Mouse (Mus musculus) forebrain, embryonic 14.5 days (tissue): ENCODE data around the gene Gpr33. TPM values are rescaled to one million over a fixed set of nuclear protein-coding genes. Genes with fewer than 3 reads are reported as not detected.

Experiments used
- ATAC-seq: fragments of 200-750 bp; cut with Nextera tagmentation; 2 replicates; pipeline ENCODE4 v1.8.0; 2017; ENCODE audit warnings: mild to moderate bottlenecking, moderate library complexity
- DNase-seq: peaks from one replicate; pipeline ENCODE4 v3.0.0-alpha.2; 2015; ENCODE audit warnings: low spot score
- H3K27ac ChIP-seq: fragments of 300-500 bp; sonication (generic); 2 replicates; pipeline ENCODE4 v1.5.1; 2014; ENCODE audit warnings: low read depth, mild to moderate bottlenecking, control low read depth, low read length, moderate library complexity
- H3K27me3 ChIP-seq: fragments of 300-500 bp; sonication (generic); replicated peaks from 2 replicates; pipeline ENCODE4 v1.6.1; 2014; ENCODE audit warnings: low read length, control low read depth, mixed read lengths; ENCODE audit not compliant: control insufficient read depth, insufficient read depth
- H3K36me3 ChIP-seq: fragments of 300-500 bp; sonication (generic); 2 replicates; pipeline ENCODE4 v1.6.1; 2014; ENCODE audit warnings: low read length, control low read depth; ENCODE audit not compliant: control insufficient read depth, insufficient read depth
- H3K4me1 ChIP-seq: fragments of 300-500 bp; sonication (generic); 2 replicates; pipeline ENCODE4 v1.6.1; 2014; ENCODE audit warnings: antibody characterized with exemption, low read length, control low read depth; ENCODE audit not compliant: control insufficient read depth, insufficient read depth
- H3K4me2 ChIP-seq: fragments of 300-500 bp; sonication (generic); 2 replicates; pipeline ENCODE4 v1.6.1; 2014; ENCODE audit warnings: mild to moderate bottlenecking, control low read depth, low read length
- H3K4me3 ChIP-seq: fragments of 300-500 bp; sonication (generic); 2 replicates; pipeline ENCODE4 v1.5.1; 2014; ENCODE audit warnings: low read depth, low read length, control low read depth
- H3K9ac ChIP-seq: fragments of 300-500 bp; sonication (generic); 2 replicates; pipeline ENCODE4 v1.6.1; 2014; ENCODE audit warnings: mild to moderate bottlenecking, low read length, control low read depth, moderate library complexity
- H3K9me3 ChIP-seq: fragments of 300-500 bp; sonication (generic); replicated peaks from 2 replicates; pipeline ENCODE4 v1.6.1; 2016; ENCODE audit warnings: low read length, control low read depth, mixed read lengths; ENCODE audit not compliant: control insufficient read depth
- whole genome bisulfite sequencing: fragments of 180-500 bp; shearing (Covaris S2); extraction: QIAGEN DNeasy Blood & Tissue Kit; methylation state at CpG from one replicate; pipeline ENCODE4 v1.1.7; 2014; 5-methylcytosine and 5-hydroxymethylcytosine counted together
- polyA plus RNA-seq: library from polyadenylated mRNA; unstranded; fragments of >200 nt; fragmentation: Nextera tagmentation; extraction: Ambion mirVana; gene quantifications from 2 replicates; pipeline ENCODE4 v1.2.1, GENCODE M21; 2014

Gene Gpr33
- polyA plus RNA-seq, 1 experiment from 2014 or later = not detected

DNA sequence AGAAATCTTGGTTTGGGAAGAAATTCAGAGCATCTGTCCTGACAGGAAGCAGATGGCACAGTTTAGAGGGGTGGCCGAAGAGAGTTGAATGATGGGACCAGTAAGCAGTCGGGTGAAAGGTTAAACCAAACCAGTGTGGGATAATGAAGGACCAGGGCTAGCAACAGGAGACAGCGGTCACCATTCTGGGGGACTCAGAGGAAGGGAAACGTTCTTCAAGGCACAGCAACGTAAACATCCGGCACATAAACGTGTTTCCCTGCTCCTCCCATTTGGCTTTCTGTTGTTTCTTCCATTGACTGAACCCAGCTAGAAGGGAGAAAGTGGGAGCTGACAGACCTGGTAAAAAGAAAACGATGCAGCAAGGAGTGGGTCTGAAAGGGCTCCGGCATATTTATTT is 14.6 kb downstream of the Gpr33 start:
- H3K4me2 ChIP-seq = no peak overlapping the region
- H3K36me3 ChIP-seq = no peaks in the 10 kb centered on the region
- no peak for DNase-seq
- no peaks in the 10 kb centered on the region for H3K9me3 ChIP-seq
- H3K27me3 ChIP-seq = no peaks in the 10 kb centered on the region
- H3K9ac ChIP-seq = no peak overlapping the region
- no peak for ATAC-seq
- no peak overlapping the region for H3K4me3 ChIP-seq
- H3K4me1 ChIP-seq = no peaks in the 10 kb centered on the region
- H3K27ac ChIP-seq = no peak overlapping the region
- 73% methylated on average over 9 of the region's 9 CpGs for WGBS

GRCm38 (mm10) chr12:52012159-52012558 is 15.7 kb downstream of the Gpr33 start:
- WGBS = 84% methylated on average over 8 of the region's 8 CpGs
- Histone ChIP-seq H3K9ac (no peak overlapping the region), H3K36me3 (no peaks in the 10 kb centered on the region), H3K27me3 (no peaks in the 10 kb centered on the region), H3K4me2 (no peak overlapping the region), H3K27ac (no peak overlapping the region), H3K4me1 (no peaks in the 10 kb centered on the region), H3K4me3 (no peak overlapping the region), H3K9me3 (no peaks in the 10 kb centered on the region)
- DNase-seq (no peak), ATAC-seq (no peak)

DNA sequence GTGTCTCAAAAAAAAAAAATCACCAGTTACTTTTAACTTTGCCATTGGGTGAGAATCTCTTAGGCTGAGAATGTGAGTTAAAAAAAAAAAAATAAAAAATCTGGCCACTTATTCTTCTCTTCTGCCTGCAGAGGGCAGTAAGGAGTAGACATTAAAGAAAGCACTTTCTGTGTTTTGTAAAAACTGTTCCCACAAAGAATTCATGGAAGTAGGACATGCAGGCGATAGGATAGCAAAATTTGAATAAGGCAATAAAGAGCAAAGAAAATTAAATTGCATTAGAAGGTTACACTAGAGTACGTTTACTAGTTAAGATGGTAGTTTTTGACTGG is 17.3 kb downstream of the Gpr33 start:
- Histone ChIP-seq H3K4me2 (peak overlapping the region; percentile 48), H3K36me3 (no peaks in the 10 kb centered on the region), H3K4me3 (peak overlapping the region; percentile 20), H3K27me3 (no peaks in the 10 kb centered on the region), H3K9me3 (no peaks in the 10 kb centered on the region), H3K4me1 (no peaks in the 10 kb centered on the region), H3K27ac (peak overlapping the region; percentile 64; the same call in 1 of the 2 replicates), H3K9ac (no peak overlapping the region)
- peak; percentile 89 for DNase-seq
- WGBS = 34% methylated on average over 2 of the region's 2 CpGs
- no peak for ATAC-seq

- H3K9ac ChIP-seq = 0 out of 2 replicates have a peak overlapping the region, but pooled peaks have one; percentile 25
- peak; percentile 82 for DNase-seq
Measured at GRCm38 (mm10) chr12:52009928-52010629, 17.8 kb downstream of the Gpr33 start.

GRCm38 (mm10) chr12:52006633-52006994 is 21.2 kb downstream of the Gpr33 start:
- Histone ChIP-seq H3K36me3 (0 out of 2 replicates have a peak, but pooled peaks cover 2% of the 10 kb centered on the region), H3K27me3 (no peaks in the 10 kb centered on the region), H3K4me3 (peak overlapping the region; percentile 50), H3K9me3 (no peaks in the 10 kb centered on the region), H3K4me1 (no peaks in the 10 kb centered on the region), H3K27ac (no peak overlapping the region), H3K4me2 (peak overlapping the region; percentile 52), H3K9ac (no peak overlapping the region)
- WGBS = 52% methylated on average over 5 of the region's 5 CpGs
- no peak for DNase-seq
- ATAC-seq = peak; percentile 21; the same call in 1 of the 2 replicates

More at GRCm38 (mm10) chr12:52009928-52010629, 17.8 kb downstream of the Gpr33 start:
- 7% methylated on average over 15 of the region's 15 CpGs for WGBS
- Histone ChIP-seq H3K27me3 (no peaks in the 10 kb centered on the region), H3K9me3 (no peaks in the 10 kb centered on the region), H3K4me1 (no peaks in the 10 kb centered on the region), H3K36me3 (no peaks in the 10 kb centered on the region), H3K4me3 (peak overlapping the region; percentile 20), H3K27ac (peak overlapping the region; percentile 6; the same call in 1 of the 2 replicates), H3K4me2 (peak overlapping the region; percentile 48)
- ATAC-seq = peak; percentile 73

GRCm38 (mm10) chr12:52005877-52006632 is 21.8 kb downstream of the Gpr33 start, which contains the start of gene Dtd2:
Dtd2 (minus strand) TSS chr12:52006501.
- ATAC-seq (peak; percentile 89), DNase-seq (peak; percentile 94)
- Histone ChIP-seq H3K9ac (peak within 1 kb of the TSS; percentile 76), H3K4me2 (peak within 1 kb of the TSS; percentile 52), H3K4me3 (peak within 1 kb of the TSS; percentile 50), H3K27me3 (no peaks in the 10 kb centered on the region), H3K4me1 (no peaks in the 10 kb centered on the region), H3K9me3 (no peaks in the 10 kb centered on the region), H3K27ac (peak within 1 kb of the TSS; percentile 52; the same call in 1 of the 2 replicates), H3K36me3 (0 out of 2 replicates have a peak, but pooled peaks cover 2% of the 10 kb centered on the region)
- 2% methylated on average over 40 of the region's 46 CpGs for WGBS

DNA sequence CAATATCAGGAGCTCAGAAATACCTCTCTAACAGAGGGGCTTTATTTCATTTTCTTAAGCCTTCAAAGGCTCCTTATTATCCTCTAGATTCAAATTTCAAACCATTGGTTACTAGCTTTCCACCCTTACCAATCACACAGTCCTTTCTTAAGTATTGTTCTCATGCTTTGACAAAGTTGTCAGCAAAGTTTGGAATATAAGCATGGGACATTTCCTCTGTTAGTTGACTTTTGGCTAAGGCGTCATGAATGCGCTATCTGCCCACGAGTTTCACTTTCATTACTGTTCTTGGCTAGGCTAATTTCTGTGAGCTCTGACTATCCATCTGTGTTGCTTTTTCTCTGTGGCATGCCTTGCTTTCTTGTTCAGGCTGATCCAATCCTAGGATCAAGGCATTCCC is 25.1 kb downstream of the Gpr33 start:
- DNase-seq = no peak
- H3K27me3 ChIP-seq = no peaks in the 10 kb centered on the region
- H3K27ac ChIP-seq = no peak overlapping the region
- no peak for ATAC-seq
- peaks cover 18% of the 10 kb centered on the region for H3K36me3 ChIP-seq
- H3K9me3 ChIP-seq = no peaks in the 10 kb centered on the region
- 94% methylated on average over 3 of the region's 3 CpGs for WGBS
- no peak overlapping the region for H3K4me3 ChIP-seq
- no peak overlapping the region for H3K4me2 ChIP-seq
- no peaks in the 10 kb centered on the region for H3K4me1 ChIP-seq
- no peak overlapping the region for H3K9ac ChIP-seq

GRCm38 (mm10) chr12:52001544-52001943 is 26.3 kb downstream of the Gpr33 start:
- Histone ChIP-seq H3K9me3 (no peaks in the 10 kb centered on the region), H3K9ac (no peak overlapping the region), H3K27ac (no peak overlapping the region), H3K4me1 (no peaks in the 10 kb centered on the region), H3K4me2 (no peak overlapping the region), H3K27me3 (no peaks in the 10 kb centered on the region), H3K4me3 (no peak overlapping the region), H3K36me3 (peaks cover 20% of the 10 kb centered on the region)
- peak; percentile 75 for ATAC-seq
- DNase-seq = peak; percentile 94
- WGBS = 26% methylated on average over 4 of the region's 4 CpGs
